Mouse (Mus musculus): Measurements from ENCODE around the gene Uox. TPM values are rescaled to one million over a fixed set of nuclear protein-coding genes. Genes with fewer than 3 reads are reported as not detected.

Uox gene
- polyA plus RNA-seq, 1 experiment from 2014 or later = not detected

DNA sequence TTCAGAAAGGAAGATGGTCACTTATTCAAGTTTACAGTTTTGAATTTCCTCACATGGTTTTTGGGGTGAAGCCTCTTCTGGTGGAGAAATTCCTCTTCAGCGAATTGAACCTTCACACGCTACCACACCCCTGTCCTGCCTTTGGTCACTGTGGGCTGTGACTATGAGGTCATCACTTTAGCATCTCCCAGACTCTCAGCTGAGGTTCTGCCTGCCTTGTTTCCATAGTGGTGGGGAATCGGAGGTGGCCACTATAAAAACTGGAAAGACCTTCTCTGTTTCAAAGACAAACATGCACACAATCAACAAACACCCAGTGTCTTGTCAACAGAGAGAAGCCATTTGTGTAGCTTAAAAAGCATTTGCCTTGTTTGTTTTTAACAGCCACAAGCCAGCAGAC lies 81.0 kb downstream of the Uox start, which contains the start of gene 4930503B20Rik:
Gene 4930503B20Rik (minus strand): TSS at position 101 of the 400 bp plus-strand sequence.
- H3K36me3 ChIP-seq (ENCODE audit: control insufficient read depth, insufficient read depth, low read length) = no peaks in the 10 kb centered on the region
- no peaks in the 10 kb centered on the region for H3K27me3 ChIP-seq (ENCODE audit: control insufficient read depth, insufficient read depth, low read length)
- no peak within 1 kb of the TSS for H3K4me2 ChIP-seq
- H3K27ac ChIP-seq (ENCODE audit: low read depth, low read length) = no peak within 1 kb of the TSS
- WGBS (ENCODE audit: insufficient replicate concordance) = 77% methylated on average over 3 of the region's 3 CpGs
- H3K9ac ChIP-seq (ENCODE audit: low read depth, low read length) = no peak within 1 kb of the TSS
- ATAC-seq (replicated peaks; ENCODE audit: insufficient number of reproducible peaks, low FRiP score, low TSS enrichment) = no peak
- no peak within 1 kb of the TSS for H3K4me3 ChIP-seq (ENCODE audit: low read depth, low read length)
- no peaks in the 10 kb centered on the region for H3K9me3 ChIP-seq (replicated peaks; ENCODE audit: control insufficient read depth, low read length)
- H3K4me1 ChIP-seq (ENCODE audit: control insufficient read depth, insufficient read depth, low read length) = peaks cover 12% of the 10 kb centered on the region

DNA sequence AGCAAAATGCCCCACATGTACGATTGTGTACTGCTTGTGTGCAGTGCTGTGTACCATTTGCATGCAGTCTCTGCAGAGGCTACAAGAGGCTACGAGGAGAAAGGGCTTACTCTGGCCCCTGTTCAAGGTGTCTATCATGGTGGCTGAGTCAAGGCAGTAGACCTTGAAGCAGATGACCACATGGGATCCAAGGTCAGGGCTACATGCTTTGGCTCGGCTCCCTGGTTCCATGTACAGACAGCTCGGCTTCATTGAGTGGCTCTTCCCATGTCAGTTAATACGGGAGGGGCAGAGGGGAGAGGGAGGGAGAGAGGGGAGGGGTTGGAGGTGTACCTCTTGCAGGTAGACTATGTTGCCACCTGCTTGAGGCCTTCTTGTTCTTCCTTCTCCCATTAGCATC lies 82.2 kb downstream of the Uox start:
- Histone ChIP-seq H3K9me3 (replicated peaks; ENCODE audit: control insufficient read depth, low read length) (no peaks in the 10 kb centered on the region), H3K4me1 (ENCODE audit: control insufficient read depth, insufficient read depth, low read length) (peaks cover 12% of the 10 kb centered on the region), H3K27ac (ENCODE audit: low read depth, low read length) (no peak overlapping the region), H3K36me3 (ENCODE audit: control insufficient read depth, insufficient read depth, low read length) (no peaks in the 10 kb centered on the region), H3K4me2 (no peak overlapping the region), H3K9ac (ENCODE audit: low read depth, low read length) (no peak overlapping the region), H3K27me3 (ENCODE audit: control insufficient read depth, insufficient read depth, low read length) (no peaks in the 10 kb centered on the region), H3K4me3 (ENCODE audit: low read depth, low read length) (no peak overlapping the region)
- WGBS (ENCODE audit: insufficient replicate concordance) = 84% methylated on average over 5 of the region's 5 CpGs
- ATAC-seq (replicated peaks; ENCODE audit: insufficient number of reproducible peaks, low FRiP score, low TSS enrichment) = no peak

DNA sequence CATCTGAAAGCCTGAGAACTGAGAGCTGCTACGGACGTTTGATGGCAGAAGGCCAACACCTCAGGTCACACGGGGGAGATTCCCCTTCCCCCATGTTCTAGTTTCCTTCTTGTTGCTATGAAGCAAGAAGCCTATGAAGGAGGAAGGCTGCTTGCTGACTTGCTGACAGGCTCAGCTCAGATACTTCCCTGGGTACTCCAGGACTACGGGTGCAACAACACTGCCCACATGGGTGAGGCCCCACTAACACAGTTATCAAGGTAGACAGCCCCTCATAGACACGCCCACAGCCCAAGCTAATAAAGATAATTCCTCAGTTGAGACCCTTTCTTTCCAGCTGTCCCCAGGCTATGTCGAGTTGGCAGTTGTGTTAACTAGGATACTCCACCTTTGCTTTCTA lies 83.5 kb downstream of the Uox start:
- Histone ChIP-seq H3K4me2 (no peak overlapping the region), H3K4me3 (ENCODE audit: low read depth, low read length) (no peak overlapping the region), H3K9me3 (replicated peaks; ENCODE audit: control insufficient read depth, low read length) (no peaks in the 10 kb centered on the region), H3K9ac (ENCODE audit: low read depth, low read length) (no peak overlapping the region), H3K27me3 (ENCODE audit: control insufficient read depth, insufficient read depth, low read length) (no peaks in the 10 kb centered on the region), H3K36me3 (ENCODE audit: control insufficient read depth, insufficient read depth, low read length) (no peaks in the 10 kb centered on the region), H3K4me1 (ENCODE audit: control insufficient read depth, insufficient read depth, low read length) (peaks cover 9% of the 10 kb centered on the region), H3K27ac (ENCODE audit: low read depth, low read length) (0 out of 2 replicates have a peak overlapping the region, but pooled peaks have one; percentile 31)
- ATAC-seq (replicated peaks; ENCODE audit: insufficient number of reproducible peaks, low FRiP score, low TSS enrichment) = peak; percentile 83
- WGBS (ENCODE audit: insufficient replicate concordance) = 29% methylated on average over 6 of the region's 6 CpGs

DNA sequence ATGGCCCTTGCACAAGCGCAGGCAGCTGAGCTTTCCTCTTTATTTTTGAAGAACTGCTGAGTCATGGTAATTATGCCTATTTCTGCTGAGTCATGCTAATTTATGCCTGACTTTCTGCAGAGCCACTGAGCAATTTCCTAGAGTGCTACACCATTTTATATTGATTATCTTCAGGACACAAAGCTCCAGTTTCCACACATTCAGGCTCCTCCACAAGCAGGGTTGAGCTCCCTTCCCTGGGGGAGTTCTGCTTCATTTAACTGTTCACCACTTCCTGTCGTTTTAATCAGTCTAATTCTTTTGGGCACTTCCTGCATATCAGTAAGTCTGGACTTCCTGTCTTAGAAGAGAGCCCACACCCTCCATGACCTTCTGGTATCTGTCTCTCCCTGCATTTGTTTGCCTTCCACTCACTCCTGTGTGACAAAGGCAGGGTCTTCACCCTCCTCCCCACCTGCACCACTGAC lies 84.9 kb downstream of the Uox start:
- Histone ChIP-seq H3K9ac (ENCODE audit: low read depth, low read length) (no peak overlapping the region), H3K27me3 (ENCODE audit: control insufficient read depth, insufficient read depth, low read length) (no peaks in the 10 kb centered on the region), H3K36me3 (ENCODE audit: control insufficient read depth, insufficient read depth, low read length) (no peaks in the 10 kb centered on the region), H3K4me1 (ENCODE audit: control insufficient read depth, insufficient read depth, low read length) (peaks cover 9% of the 10 kb centered on the region), H3K9me3 (replicated peaks; ENCODE audit: control insufficient read depth, low read length) (no peaks in the 10 kb centered on the region), H3K4me3 (ENCODE audit: low read depth, low read length) (no peak overlapping the region), H3K27ac (ENCODE audit: low read depth, low read length) (peak overlapping the region; percentile 55), H3K4me2 (no peak overlapping the region)
- 37% methylated on average over 2 of the region's 2 CpGs for WGBS (ENCODE audit: insufficient replicate concordance)
- ATAC-seq (replicated peaks; ENCODE audit: insufficient number of reproducible peaks, low FRiP score, low TSS enrichment) = peak; percentile 57

DNA sequence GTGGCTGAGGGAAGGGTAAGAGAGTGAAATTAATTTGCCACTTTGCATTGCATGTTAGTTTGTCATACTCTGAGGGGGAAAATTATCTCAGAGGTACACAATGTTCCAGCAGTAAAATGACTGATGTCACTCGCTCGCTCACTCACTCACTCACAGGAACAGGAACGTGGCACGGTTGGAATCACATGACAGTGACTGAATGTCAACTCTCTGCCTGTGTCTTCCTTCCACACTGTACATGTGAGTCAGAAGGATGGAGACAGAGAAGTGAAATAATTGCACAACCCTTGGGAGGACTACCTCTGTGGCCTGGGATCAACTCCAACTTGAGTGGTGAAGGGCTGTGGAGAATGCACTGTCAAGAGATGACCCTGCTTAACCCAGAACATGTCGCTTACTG lies 87.2 kb downstream of the Uox start:
- H3K36me3 ChIP-seq (ENCODE audit: control insufficient read depth, insufficient read depth, low read length) = no peaks in the 10 kb centered on the region
- no peak overlapping the region for H3K27ac ChIP-seq (ENCODE audit: low read depth, low read length)
- peaks cover 9% of the 10 kb centered on the region for H3K4me1 ChIP-seq (ENCODE audit: control insufficient read depth, insufficient read depth, low read length)
- no peak overlapping the region for H3K9ac ChIP-seq (ENCODE audit: low read depth, low read length)
- no peak overlapping the region for H3K4me2 ChIP-seq
- WGBS (ENCODE audit: insufficient replicate concordance) = 88% methylated on average over 5 of the region's 5 CpGs
- no peak overlapping the region for H3K4me3 ChIP-seq (ENCODE audit: low read depth, low read length)
- no peaks in the 10 kb centered on the region for H3K27me3 ChIP-seq (ENCODE audit: control insufficient read depth, insufficient read depth, low read length)
- no peak for ATAC-seq (replicated peaks; ENCODE audit: insufficient number of reproducible peaks, low FRiP score, low TSS enrichment)
- H3K9me3 ChIP-seq (replicated peaks; ENCODE audit: control insufficient read depth, low read length) = no peaks in the 10 kb centered on the region

DNA sequence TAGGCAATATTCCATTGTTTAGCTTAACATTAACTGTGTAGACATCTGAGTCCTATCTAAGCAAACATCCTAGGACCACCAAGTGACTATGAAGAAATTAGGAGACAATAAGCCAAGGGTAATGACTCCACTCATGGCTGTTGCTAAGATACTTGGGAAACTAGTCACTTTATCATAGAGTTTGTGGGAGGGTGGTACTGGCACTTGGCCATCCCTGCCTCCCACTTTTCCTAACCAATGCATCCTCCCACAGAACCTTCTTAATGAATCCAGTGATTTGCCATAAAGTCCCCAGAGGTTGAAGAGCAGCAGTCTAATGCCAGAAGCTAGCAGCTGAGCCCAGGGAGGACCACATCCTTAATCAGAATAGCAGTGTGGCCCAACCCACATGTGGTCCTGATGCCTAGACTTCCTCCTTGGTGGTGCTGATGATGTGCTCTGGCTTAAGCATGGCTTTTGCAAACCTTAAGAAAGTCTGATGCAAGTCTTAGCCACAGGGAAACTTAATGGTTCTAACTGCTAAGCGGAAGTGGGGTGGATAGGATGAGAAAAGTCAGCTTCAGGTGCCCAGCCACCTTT lies 87.9 kb downstream of the Uox start:
- H3K36me3 ChIP-seq (ENCODE audit: control insufficient read depth, insufficient read depth, low read length) = no peaks in the 10 kb centered on the region
- H3K4me2 ChIP-seq = no peak overlapping the region
- no peak overlapping the region for H3K9ac ChIP-seq (ENCODE audit: low read depth, low read length)
- peaks cover 9% of the 10 kb centered on the region for H3K4me1 ChIP-seq (ENCODE audit: control insufficient read depth, insufficient read depth, low read length)
- no peak overlapping the region for H3K27ac ChIP-seq (ENCODE audit: low read depth, low read length)
- ATAC-seq (replicated peaks; ENCODE audit: insufficient number of reproducible peaks, low FRiP score, low TSS enrichment) = no peak
- 81% methylated on average over 1 of the region's 1 CpGs for WGBS (ENCODE audit: insufficient replicate concordance)
- H3K9me3 ChIP-seq (replicated peaks; ENCODE audit: control insufficient read depth, low read length) = no peaks in the 10 kb centered on the region
- H3K27me3 ChIP-seq (ENCODE audit: control insufficient read depth, insufficient read depth, low read length) = no peaks in the 10 kb centered on the region
- no peak overlapping the region for H3K4me3 ChIP-seq (ENCODE audit: low read depth, low read length)

DNA sequence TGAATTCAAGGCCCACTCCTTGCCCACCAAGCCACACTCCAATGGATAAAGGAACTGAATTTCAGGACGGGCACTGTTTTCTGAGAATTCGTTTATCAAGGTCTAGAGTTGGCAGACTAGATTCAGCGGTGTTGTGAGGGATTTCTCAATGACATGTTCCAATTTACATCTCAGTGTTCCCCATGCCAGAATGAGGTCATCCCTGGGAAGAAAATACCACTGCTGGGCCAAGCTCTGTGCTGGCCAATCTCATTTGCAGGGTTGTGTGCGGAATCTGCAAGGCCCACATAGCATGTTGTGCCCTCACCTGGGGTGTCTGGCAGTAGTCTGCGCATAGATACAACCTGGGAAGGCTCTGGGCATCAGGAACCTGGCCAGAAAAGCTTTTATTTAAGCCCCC lies 89.1 kb downstream of the Uox start:
- Histone ChIP-seq H3K4me1 (ENCODE audit: control insufficient read depth, insufficient read depth, low read length) (peaks cover 3% of the 10 kb centered on the region), H3K9ac (ENCODE audit: low read depth, low read length) (no peak overlapping the region), H3K4me3 (ENCODE audit: low read depth, low read length) (no peak overlapping the region), H3K9me3 (replicated peaks; ENCODE audit: control insufficient read depth, low read length) (no peaks in the 10 kb centered on the region), H3K27ac (ENCODE audit: low read depth, low read length) (no peak overlapping the region), H3K36me3 (ENCODE audit: control insufficient read depth, insufficient read depth, low read length) (no peaks in the 10 kb centered on the region), H3K27me3 (ENCODE audit: control insufficient read depth, insufficient read depth, low read length) (no peaks in the 10 kb centered on the region), H3K4me2 (no peak overlapping the region)
- no peak for ATAC-seq (replicated peaks; ENCODE audit: insufficient number of reproducible peaks, low FRiP score, low TSS enrichment)
- 86% methylated on average over 5 of the region's 5 CpGs for WGBS (ENCODE audit: insufficient replicate concordance)

DNA sequence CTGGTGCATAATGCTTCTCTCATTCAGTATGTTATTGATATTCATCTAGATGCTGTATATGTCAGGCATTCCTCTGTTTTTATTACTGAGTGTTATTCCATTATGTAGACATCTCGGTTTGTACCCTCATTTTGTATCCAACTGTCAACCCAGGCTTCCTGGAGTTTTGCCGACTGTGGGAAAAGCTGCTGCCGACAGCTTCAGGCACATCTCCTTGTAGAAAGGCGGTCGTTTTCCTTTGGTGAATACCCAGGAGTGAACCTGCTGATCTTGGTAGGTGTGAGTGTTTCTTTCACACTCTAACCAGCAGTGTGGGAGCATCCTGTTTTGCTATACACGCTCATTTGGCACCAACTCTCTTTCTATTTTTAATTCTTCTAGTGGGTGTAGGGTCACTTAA lies 90.8 kb downstream of the Uox start:
- Histone ChIP-seq H3K9ac (ENCODE audit: low read depth, low read length) (no peak overlapping the region), H3K36me3 (ENCODE audit: control insufficient read depth, insufficient read depth, low read length) (no peaks in the 10 kb centered on the region), H3K27ac (ENCODE audit: low read depth, low read length) (no peak overlapping the region), H3K27me3 (ENCODE audit: control insufficient read depth, insufficient read depth, low read length) (no peaks in the 10 kb centered on the region), H3K4me1 (ENCODE audit: control insufficient read depth, insufficient read depth, low read length) (no peaks in the 10 kb centered on the region), H3K9me3 (replicated peaks; ENCODE audit: control insufficient read depth, low read length) (no peaks in the 10 kb centered on the region), H3K4me2 (no peak overlapping the region), H3K4me3 (ENCODE audit: low read depth, low read length) (no peak overlapping the region)
- 53% methylated on average over 6 of the region's 6 CpGs for WGBS (ENCODE audit: insufficient replicate concordance)
- no peak for ATAC-seq (replicated peaks; ENCODE audit: insufficient number of reproducible peaks, low FRiP score, low TSS enrichment)

DNA sequence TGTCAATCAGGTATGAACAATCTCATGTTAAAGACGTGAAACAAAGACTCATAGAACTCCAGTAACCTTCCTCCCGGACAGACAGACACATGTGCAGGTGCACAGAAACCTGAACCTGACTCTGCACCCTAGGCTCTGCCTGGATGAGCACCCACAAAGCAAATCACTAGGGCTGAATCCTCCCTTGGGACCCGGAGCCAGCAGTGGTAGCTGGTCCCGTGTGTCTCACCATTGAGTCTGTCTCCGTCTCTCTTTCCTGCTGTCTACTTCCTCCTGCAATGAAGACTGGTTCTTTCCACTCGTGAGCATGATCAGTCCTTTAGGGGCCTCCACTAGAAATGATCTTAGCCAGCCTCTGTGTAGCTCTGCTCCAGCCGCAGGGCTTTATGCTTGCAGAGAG lies 91.7 kb downstream of the Uox start:
- no peaks in the 10 kb centered on the region for H3K4me1 ChIP-seq (ENCODE audit: control insufficient read depth, insufficient read depth, low read length)
- H3K9me3 ChIP-seq (replicated peaks; ENCODE audit: control insufficient read depth, low read length) = no peaks in the 10 kb centered on the region
- H3K27me3 ChIP-seq (ENCODE audit: control insufficient read depth, insufficient read depth, low read length) = no peaks in the 10 kb centered on the region
- no peak overlapping the region for H3K4me3 ChIP-seq (ENCODE audit: low read depth, low read length)
- no peak for ATAC-seq (replicated peaks; ENCODE audit: insufficient number of reproducible peaks, low FRiP score, low TSS enrichment)
- H3K4me2 ChIP-seq = no peak overlapping the region
- WGBS (ENCODE audit: insufficient replicate concordance) = 78% methylated on average over 7 of the region's 7 CpGs
- H3K27ac ChIP-seq (ENCODE audit: low read depth, low read length) = no peak overlapping the region
- H3K36me3 ChIP-seq (ENCODE audit: control insufficient read depth, insufficient read depth, low read length) = no peaks in the 10 kb centered on the region
- H3K9ac ChIP-seq (ENCODE audit: low read depth, low read length) = no peak overlapping the region

Measured in heart, embryonic 11.5 days (tissue).